Mouse (Mus musculus) lung, adult 2 months (tissue): ENCODE data around the gene Dnajc28.

ENCODE experiments used
- CTCF ChIP-seq: fragments of 200-500 bp; IDR thresholded peaks from 2 replicates; pipeline ENCODE4 v1.5.1; 2011; ENCODE audit warnings: mild to moderate bottlenecking, low read length, control low read depth; ENCODE audit not compliant: insufficient read depth
- POLR2A ChIP-seq: fragments of 200-500 bp; IDR thresholded peaks from 2 replicates; pipeline ENCODE4 v1.6.1; 2011; ENCODE audit warnings: low read depth, mild to moderate bottlenecking, control low read depth, low read length, borderline replicate concordance; ENCODE audit errors: extremely low read depth

DNA sequence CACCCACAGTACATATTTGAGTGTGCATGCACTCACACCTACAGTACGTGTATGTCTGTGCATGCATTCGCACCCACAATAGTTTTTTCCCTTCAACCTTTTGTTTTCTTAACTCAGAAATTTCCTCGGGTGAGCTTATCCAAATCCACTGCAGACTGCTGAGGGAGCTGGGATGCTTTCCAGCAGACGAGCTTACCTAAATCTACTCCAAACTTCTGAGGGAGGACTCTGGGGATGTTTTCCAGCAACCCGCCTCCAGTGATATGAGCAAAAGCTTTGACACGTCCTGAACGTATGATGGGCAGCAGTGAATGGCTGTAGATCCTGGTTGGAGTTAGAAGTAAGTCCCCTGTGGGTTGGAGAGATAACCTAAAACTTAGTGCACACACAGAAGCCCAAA, 9.0 kb upstream of the Dnajc28 start:
- no peak for TF ChIP-seq POLR2A
- TF ChIP-seq CTCF = no peak
